In genomic region chr3:89213803-89214530, GRCm38 (mm10) we compare ENCODE assay signal across 8 mouse cellular contexts. TPM values are rescaled to one million over a fixed set of nuclear protein-coding genes. Genes with fewer than 3 reads are reported as not detected.
DNase-seq lines count a peak whose midpoint lies in the region; ATAC-seq and TF ChIP-seq lines count a peak whose summit lies in the region.

No protein-coding gene starts in this region.

- H3K9me3 ChIP-seq in lung, embryonic 16.5 days (ENCODE audit: control insufficient read depth, low read length), result no peaks in the 10 kb centered on the region

- no peaks in the 10 kb centered on the region for H3K27me3 ChIP-seq in lung, embryonic 16.5 days (ENCODE audit: control insufficient read depth, insufficient read depth, low read depth, low read length)
- no peaks in the 10 kb centered on the region; the same call in 1 of the 2 replicates for H3K27me3 ChIP-seq in thymus, adult 2 months (ENCODE audit: control insufficient read depth, insufficient read depth, low read length)

- TF ChIP-seq POLR2A in thymus, adult 2 months (IDR thresholded peaks at IDR 0.05; ENCODE audit: control insufficient read depth, extremely low read depth, insufficient read depth, low read length, poor library complexity), result peak; percentile 33; the same call in 1 of the 2 replicates

- TF ChIP-seq CTCF in thymus, adult 2 months (IDR thresholded peaks at IDR 0.05; ENCODE audit: borderline replicate concordance, control insufficient read depth, extremely low read depth, insufficient read depth, low read length, poor library complexity), result peak; percentile 26; the same call in 1 of the 2 replicates

- peak overlapping the region; percentile 65 for H3K4me3 ChIP-seq in lung, embryonic 16.5 days (ENCODE audit: low read length)
- peak overlapping the region; percentile 79 for H3K4me3 ChIP-seq in thymus, adult 2 months (ENCODE audit: control insufficient read depth, insufficient read depth, low read length)

- ATAC-seq in hematopoietic stem cell, adult 5-6 weeks (replicated peaks in 1 of 2; ENCODE audit: insufficient read depth in 1 of 2, low FRiP score in 2 of 2, low TSS enrichment in 1 of 2, low read depth in 1 of 2, poor library complexity in 2 of 2, severe bottlenecking in 2 of 2), result peak; percentile 75 to 84
- ATAC-seq in lung, embryonic 16.5 days (ENCODE audit: low read depth), result peak; percentile 91

- H3K4me2 ChIP-seq in lung, embryonic 16.5 days (ENCODE audit: low read depth, low read length), result peak overlapping the region; percentile 88

- peak overlapping the region; percentile 98 for H3K27ac ChIP-seq in lung, embryonic 16.5 days (ENCODE audit: low read length)
- no peak overlapping the region for H3K27ac ChIP-seq in thymus, adult 2 months (ENCODE audit: control insufficient read depth, insufficient read depth, low read length)

- H3K9ac ChIP-seq in lung, embryonic 16.5 days (ENCODE audit: low read length), result peak overlapping the region; percentile 81

- H3K4me1 ChIP-seq in lung, embryonic 16.5 days (replicated peaks; ENCODE audit: control insufficient read depth, insufficient read depth, low read length), result peaks cover 25% of the 10 kb centered on the region
- H3K4me1 ChIP-seq in thymus, adult 2 months (replicated peaks; ENCODE audit: control insufficient read depth, insufficient read depth, low read length), result peaks cover 3% of the 10 kb centered on the region

- peak; percentile 97 for DNase-seq in MN1 (ENCODE audit: low spot score)
- DNase-seq in cerebellum, adult 8-10 months, result peak; percentile 86
- DNase-seq in forelimb bud, embryonic 11.5 days (ENCODE audit: low read depth, low spot score), result peak; percentile 94
- DNase-seq in layer of hippocampus, adult 9-11 months, result peak; percentile 91
- DNase-seq in ovary, adult 18-20 months (ENCODE audit: low spot score), result peak; percentile 93
- peak; percentile 90 for DNase-seq in thymus, adult 2 months

- under 1% methylated on average over 69 of the region's 69 CpGs for WGBS in lung, embryonic 16.5 days
- under 1% methylated on average over 69 of the region's 69 CpGs for WGBS in thymus, adult 2 months

- peaks cover 6% of the 10 kb centered on the region for H3K36me3 ChIP-seq in lung, embryonic 16.5 days (ENCODE audit: control insufficient read depth, insufficient read depth, low read length)
- peaks cover 8% of the 10 kb centered on the region; the same call in 1 of the 2 replicates for H3K36me3 ChIP-seq in thymus, adult 2 months (ENCODE audit: control insufficient read depth, insufficient read depth, low read length)

RNA-seq across cellular contexts. Expression of gene Thbs3, which starts 1.0 kb away (rescaled TPM):
- total RNA-seq in hematopoietic stem cell, adult 5-6 weeks (2017), result 0.38 TPM in 1 of 2 replicates, not detected in the other
- 57.7 and 65.4 TPM in 2 replicates for polyA plus RNA-seq in lung, embryonic 16.5 days (2015; fragmentation: Nextera tagmentation; extraction: Ambion mirVana)
- 7.2 and 10.9 TPM in 2 replicates for polyA plus RNA-seq in thymus, adult 2 months (2012; rRNA removed)

RNA-seq across cellular contexts. Expression of gene Gba, which starts 11.2 kb away (rescaled TPM):
- total RNA-seq in hematopoietic stem cell, adult 5-6 weeks (2017), result 33.2 and 43.8 TPM in 2 replicates
- polyA plus RNA-seq in lung, embryonic 16.5 days (2015; fragmentation: Nextera tagmentation; extraction: Ambion mirVana), result 46.4 and 47.1 TPM in 2 replicates
- polyA plus RNA-seq in thymus, adult 2 months (2012; rRNA removed), result 98.8 and 117 TPM in 2 replicates

RNA-seq across cellular contexts. Expression of gene Mtx1, which starts 12.9 kb away (rescaled TPM):
- 52.1 and 81.3 TPM in 2 replicates for total RNA-seq in hematopoietic stem cell, adult 5-6 weeks (2017)
- polyA plus RNA-seq in lung, embryonic 16.5 days (2015; fragmentation: Nextera tagmentation; extraction: Ambion mirVana), result 174 and 188 TPM in 2 replicates
- polyA plus RNA-seq in thymus, adult 2 months (2012; rRNA removed), result 209 and 224 TPM in 2 replicates

RNA-seq across cellular contexts. Expression of gene Muc1, which starts 14.9 kb away (rescaled TPM):
- 0.44 and 1.7 TPM in 2 replicates for total RNA-seq in hematopoietic stem cell, adult 5-6 weeks (2017)
- polyA plus RNA-seq in lung, embryonic 16.5 days (2015; fragmentation: Nextera tagmentation; extraction: Ambion mirVana), result 151 and 162 TPM in 2 replicates
- polyA plus RNA-seq in thymus, adult 2 months (2012; rRNA removed), result 14.1 and 14.4 TPM in 2 replicates

RNA-seq across cellular contexts. Expression of gene Fam189b, which starts 31.0 kb away (rescaled TPM):
- 7.3 and 8.0 TPM in 2 replicates for total RNA-seq in hematopoietic stem cell, adult 5-6 weeks (2017)
- 19.4 and 22.2 TPM in 2 replicates for polyA plus RNA-seq in lung, embryonic 16.5 days (2015; fragmentation: Nextera tagmentation; extraction: Ambion mirVana)
- polyA plus RNA-seq in thymus, adult 2 months (2012; rRNA removed), result 250 and 278 TPM in 2 replicates
